Mouse (Mus musculus) midbrain, embryonic 11.5 days (tissue): ENCODE results near the gene Mgst3. TPM values are rescaled to one million over a fixed set of nuclear protein-coding genes. Genes with fewer than 3 reads are reported as not detected.

Experiments
- ATAC-seq: fragments of 200-750 bp; cut with Nextera tagmentation; 2 replicates; pipeline ENCODE4 v1.8.0; 2017; ENCODE audit warnings: moderate TSS enrichment, moderate library complexity; ENCODE audit not compliant: low FRiP score
- DNase-seq: peaks from one replicate; pipeline ENCODE4 v3.0.0; 2015; ENCODE audit warnings: low spot score; ENCODE audit errors: missing footprints
- H3K27ac ChIP-seq: fragments of 300-500 bp; sonication (generic); 2 replicates; pipeline ENCODE4 v1.5.1; 2014; ENCODE audit warnings: low read depth, low read length
- H3K27me3 ChIP-seq: fragments of 300-500 bp; sonication (generic); 2 replicates; pipeline ENCODE4 v1.6.1; 2014; ENCODE audit warnings: mild to moderate bottlenecking, low read length, moderate library complexity, mixed read lengths; ENCODE audit not compliant: control insufficient read depth, insufficient read depth
- H3K36me3 ChIP-seq: fragments of 300-500 bp; sonication (generic); 2 replicates; pipeline ENCODE4 v1.6.1; 2014; ENCODE audit warnings: mild to moderate bottlenecking, low read length, moderate library complexity, mixed read lengths; ENCODE audit not compliant: control insufficient read depth, insufficient read depth
- H3K4me1 ChIP-seq: fragments of 300-500 bp; sonication (generic); 2 replicates; pipeline ENCODE4 v1.6.1; 2014; ENCODE audit warnings: low read length; ENCODE audit not compliant: control insufficient read depth, insufficient read depth
- H3K4me2 ChIP-seq: fragments of 300-500 bp; sonication (generic); 2 replicates; pipeline ENCODE4 v1.6.1; 2014; ENCODE audit warnings: mild to moderate bottlenecking, moderate library complexity
- H3K4me3 ChIP-seq: fragments of 300-500 bp; sonication (generic); 2 replicates; pipeline ENCODE4 v1.5.1; 2014; ENCODE audit warnings: low read depth, low read length
- H3K9ac ChIP-seq: fragments of 300-500 bp; sonication (generic); 2 replicates; pipeline ENCODE4 v1.6.1; 2014; ENCODE audit warnings: low read length
- H3K9me3 ChIP-seq: fragments of 300-500 bp; sonication (generic); 2 replicates; pipeline ENCODE4 v1.6.1; 2016; ENCODE audit warnings: low read length; ENCODE audit not compliant: control insufficient read depth
- WGBS: fragments of 180-500 bp; shearing (Covaris S2); extraction: QIAGEN DNeasy Blood & Tissue Kit; methylation state at CpG from one replicate; pipeline ENCODE4 v1.1.7; 2014; 5-methylcytosine and 5-hydroxymethylcytosine counted together
- polyA plus RNA-seq: library from polyadenylated mRNA; unstranded; fragments of >200 nt; fragmentation: Nextera tagmentation; extraction: Ambion mirVana; gene quantifications from 2 replicates; pipeline ENCODE4 v1.2.1, GENCODE M21; 2014

The Mgst3 gene
- polyA plus RNA-seq, 1 experiment from 2014 or later = 60.8 TPM

GRCm38 (mm10) chr1:167390381-167390780 is 3.3 kb downstream of the Mgst3 start:
- Histone ChIP-seq H3K4me2 (no peak overlapping the region), H3K36me3 (no peaks in the 10 kb centered on the region), H3K27me3 (peaks cover 8% of the 10 kb centered on the region), H3K9ac (no peak overlapping the region), H3K4me3 (no peak overlapping the region), H3K4me1 (peaks cover 7% of the 10 kb centered on the region; the same call in 1 of the 2 replicates), H3K27ac (no peak overlapping the region), H3K9me3 (no peaks in the 10 kb centered on the region)
- WGBS = 81% methylated on average over 4 of the region's 4 CpGs
- DNase-seq = no peak
- no peak for ATAC-seq

GRCm38 (mm10) chr1:167389584-167389983 is 4.1 kb downstream of the Mgst3 start:
- Histone ChIP-seq H3K4me1 (peaks cover 7% of the 10 kb centered on the region; the same call in 1 of the 2 replicates), H3K9ac (no peak overlapping the region), H3K36me3 (no peaks in the 10 kb centered on the region), H3K27me3 (peaks cover 8% of the 10 kb centered on the region), H3K9me3 (no peaks in the 10 kb centered on the region), H3K4me3 (no peak overlapping the region), H3K4me2 (no peak overlapping the region), H3K27ac (no peak overlapping the region)
- WGBS = 90% methylated on average over 7 of the region's 7 CpGs
- ATAC-seq (no peak), DNase-seq (no peak)

- Histone ChIP-seq H3K27ac (no peak overlapping the region), H3K9me3 (no peaks in the 10 kb centered on the region), H3K9ac (no peak overlapping the region), H3K4me1 (peaks cover 7% of the 10 kb centered on the region; the same call in 1 of the 2 replicates), H3K36me3 (no peaks in the 10 kb centered on the region), H3K4me2 (no peak overlapping the region), H3K27me3 (peaks cover 8% of the 10 kb centered on the region), H3K4me3 (no peak overlapping the region)
- 79% methylated on average over 6 of the region's 6 CpGs for WGBS
- DNase-seq (peak; percentile 14), ATAC-seq (no peak)
Measured at GRCm38 (mm10) chr1:167388571-167388970, 5.1 kb downstream of the Mgst3 start.

GRCm38 (mm10) chr1:167387796-167388195 is 5.8 kb downstream of the Mgst3 start:
- H3K27me3 ChIP-seq = peaks cover 4% of the 10 kb centered on the region
- H3K4me3 ChIP-seq = no peak overlapping the region
- peaks cover 1% of the 10 kb centered on the region; the same call in 1 of the 2 replicates for H3K4me1 ChIP-seq
- no peaks in the 10 kb centered on the region for H3K9me3 ChIP-seq
- H3K36me3 ChIP-seq = no peaks in the 10 kb centered on the region
- H3K27ac ChIP-seq = no peak overlapping the region
- H3K9ac ChIP-seq = no peak overlapping the region
- ATAC-seq (no peak), DNase-seq (peak; percentile 37)
- WGBS = 76% methylated on average over 3 of the region's 3 CpGs
- no peak overlapping the region for H3K4me2 ChIP-seq

- H3K36me3 ChIP-seq = no peaks in the 10 kb centered on the region
- H3K9ac ChIP-seq = no peak overlapping the region
- no peak for ATAC-seq
- H3K4me1 ChIP-seq = no peaks in the 10 kb centered on the region; the same call in 1 of the 2 replicates
- no peaks in the 10 kb centered on the region for H3K9me3 ChIP-seq
- no peak overlapping the region for H3K4me2 ChIP-seq
- DNase-seq = peak; percentile 31
- WGBS = 81% methylated on average over 2 of the region's 2 CpGs
- no peaks in the 10 kb centered on the region for H3K27me3 ChIP-seq
- H3K4me3 ChIP-seq = no peak overlapping the region
- no peak overlapping the region for H3K27ac ChIP-seq
Measured at GRCm38 (mm10) chr1:167387310-167387709, 6.3 kb downstream of the Mgst3 start.

GRCm38 (mm10) chr1:167386466-167386865 is 7.2 kb downstream of the Mgst3 start:
- Histone ChIP-seq H3K27me3 (no peaks in the 10 kb centered on the region), H3K36me3 (no peaks in the 10 kb centered on the region), H3K9me3 (no peaks in the 10 kb centered on the region), H3K27ac (no peak overlapping the region), H3K4me1 (no peaks in the 10 kb centered on the region; the same call in 1 of the 2 replicates), H3K4me3 (no peak overlapping the region), H3K9ac (no peak overlapping the region), H3K4me2 (no peak overlapping the region)
- DNase-seq (peak; percentile 53), ATAC-seq (no peak)
- WGBS = 68% methylated on average over 2 of the region's 2 CpGs

- no peaks in the 10 kb centered on the region for H3K27me3 ChIP-seq
- H3K4me2 ChIP-seq = no peak overlapping the region
- no peak overlapping the region for H3K4me3 ChIP-seq
- no peak overlapping the region; the same call in 1 of the 2 replicates for H3K9ac ChIP-seq
- no peaks in the 10 kb centered on the region; the same call in 1 of the 2 replicates for H3K4me1 ChIP-seq
- DNase-seq (peak; percentile 68), ATAC-seq (no peak)
- no peaks in the 10 kb centered on the region for H3K9me3 ChIP-seq
- WGBS = 41% methylated on average over 5 of the region's 5 CpGs
- no peaks in the 10 kb centered on the region for H3K36me3 ChIP-seq
- no peak overlapping the region for H3K27ac ChIP-seq
Measured at GRCm38 (mm10) chr1:167385636-167386035, 8.0 kb downstream of the Mgst3 start.

GRCm38 (mm10) chr1:167385211-167385610 is 8.4 kb downstream of the Mgst3 start:
- WGBS = 84% methylated on average over 2 of the region's 2 CpGs
- Histone ChIP-seq H3K4me1 (no peaks in the 10 kb centered on the region; the same call in 1 of the 2 replicates), H3K4me3 (no peak overlapping the region), H3K27me3 (no peaks in the 10 kb centered on the region), H3K36me3 (no peaks in the 10 kb centered on the region), H3K27ac (no peak overlapping the region), H3K4me2 (no peak overlapping the region), H3K9me3 (no peaks in the 10 kb centered on the region), H3K9ac (no peak overlapping the region)
- ATAC-seq (no peak), DNase-seq (peak; percentile 61)

GRCm38 (mm10) chr1:167384156-167384555 is 9.5 kb downstream of the Mgst3 start:
- WGBS = 83% methylated on average over 3 of the region's 3 CpGs

More at GRCm38 (mm10) chr1:167384156-167384555, 9.5 kb downstream of the Mgst3 start:
- ATAC-seq = no peak
- H3K27ac ChIP-seq = no peak overlapping the region
- no peak overlapping the region for H3K4me2 ChIP-seq
- H3K27me3 ChIP-seq = no peaks in the 10 kb centered on the region
- H3K36me3 ChIP-seq = no peaks in the 10 kb centered on the region
- no peak overlapping the region for H3K9ac ChIP-seq
- no peak for DNase-seq
- H3K4me1 ChIP-seq = no peaks in the 10 kb centered on the region; the same call in 1 of the 2 replicates
- H3K9me3 ChIP-seq = no peaks in the 10 kb centered on the region
- H3K4me3 ChIP-seq = no peak overlapping the region
